Mouse (Mus musculus) limb, embryonic 12.5 days (tissue): ENCODE measurements around the gene Zfp800. TPM values are rescaled to one million over a fixed set of nuclear protein-coding genes. Genes with fewer than 3 reads are reported as not detected.

Source experiments
- ATAC-seq: fragments of 200-750 bp; cut with Nextera tagmentation; 2 replicates; pipeline ENCODE4 v1.8.0; 2017; ENCODE audit warnings: low read depth, moderate TSS enrichment; ENCODE audit not compliant: insufficient number of reproducible peaks, insufficient read depth, low FRiP score, low TSS enrichment
- H3K27ac ChIP-seq: fragments of 300-500 bp; sonication (generic); 2 replicates; pipeline ENCODE4 v1.5.1; 2016; ENCODE audit warnings: mild to moderate bottlenecking, moderate library complexity
- H3K27me3 ChIP-seq: fragments of 300-500 bp; sonication (generic); 2 replicates; pipeline ENCODE4 v1.6.1; 2016; ENCODE audit warnings: mild to moderate bottlenecking, moderate library complexity
- H3K36me3 ChIP-seq: fragments of 300-500 bp; sonication (generic); 2 replicates; pipeline ENCODE4 v1.6.1; 2016; ENCODE audit warnings: mild to moderate bottlenecking, moderate library complexity
- H3K4me1 ChIP-seq: fragments of 300-500 bp; sonication (generic); replicated peaks from 2 replicates; pipeline ENCODE4 v1.6.1; 2016
- H3K4me2 ChIP-seq: fragments of 300-500 bp; sonication (generic); 2 replicates; pipeline ENCODE4 v1.6.1; 2016; ENCODE audit warnings: mild to moderate bottlenecking, moderate library complexity
- H3K4me3 ChIP-seq: fragments of 300-500 bp; sonication (generic); replicated peaks from 2 replicates; pipeline ENCODE4 v1.5.1; 2016; ENCODE audit warnings: mild to moderate bottlenecking
- H3K9ac ChIP-seq: fragments of 300-500 bp; sonication (generic); replicated peaks from 2 replicates; pipeline ENCODE4 v1.6.1; 2016; ENCODE audit warnings: mild to moderate bottlenecking, moderate library complexity
- H3K9me3 ChIP-seq: fragments of 300-500 bp; sonication (generic); 2 replicates; pipeline ENCODE4 v1.6.1; 2016; ENCODE audit warnings: mild to moderate bottlenecking, moderate library complexity
- WGBS: fragments of 180-500 bp; shearing (Covaris S2); methylation state at CpG from one replicate; pipeline ENCODE4 v1.1.7; 2016; 5-methylcytosine and 5-hydroxymethylcytosine counted together
- polyA plus RNA-seq: library from polyadenylated mRNA; unstranded; fragments of >200 nt; fragmentation: Nextera tagmentation; extraction: Ambion mirVana; gene quantifications from 2 replicates; pipeline ENCODE4 v1.2.1, GENCODE M21; 2016

The Zfp800 gene
- polyA plus RNA-seq, 1 experiment from 2014 or later: 17.7 TPM

- no peaks in the 10 kb centered on the region for H3K27me3 ChIP-seq
- no peak for ATAC-seq
- H3K27ac ChIP-seq: no peak overlapping the region
- H3K36me3 ChIP-seq: no peaks in the 10 kb centered on the region
- H3K4me3 ChIP-seq: no peak overlapping the region
- H3K4me2 ChIP-seq: no peak overlapping the region
- no peaks in the 10 kb centered on the region for H3K9me3 ChIP-seq
- no peaks in the 10 kb centered on the region for H3K4me1 ChIP-seq
- WGBS: 85% methylated on average over 5 of the region's 5 CpGs
- no peak overlapping the region for H3K9ac ChIP-seq
These were observed 58.4 kb downstream of the Zfp800 start for GRCm38 (mm10) chr6:28339410-28339809.

GRCm38 (mm10) chr6:28333696-28334095 is 64.1 kb downstream of the Zfp800 start:
- Histone ChIP-seq H3K4me3 (no peak overlapping the region), H3K27ac (no peak overlapping the region), H3K9ac (no peak overlapping the region), H3K9me3 (no peaks in the 10 kb centered on the region), H3K4me1 (no peaks in the 10 kb centered on the region), H3K36me3 (no peaks in the 10 kb centered on the region), H3K27me3 (no peaks in the 10 kb centered on the region), H3K4me2 (no peak overlapping the region)
- no peak for ATAC-seq
- whole genome bisulfite sequencing: 91% methylated on average over 5 of the region's 5 CpGs

- ATAC-seq: no peak
- Histone ChIP-seq H3K4me3 (no peak overlapping the region), H3K27me3 (no peaks in the 10 kb centered on the region), H3K4me1 (no peaks in the 10 kb centered on the region), H3K9ac (no peak overlapping the region), H3K9me3 (no peaks in the 10 kb centered on the region), H3K4me2 (no peak overlapping the region), H3K27ac (no peak overlapping the region), H3K36me3 (no peaks in the 10 kb centered on the region)
- WGBS: 87% methylated on average over 3 of the region's 3 CpGs
These were observed 65.3 kb downstream of the Zfp800 start for GRCm38 (mm10) chr6:28332546-28332945.

- no peak overlapping the region for H3K4me3 ChIP-seq
- no peaks in the 10 kb centered on the region for H3K4me1 ChIP-seq
- no peak overlapping the region for H3K9ac ChIP-seq
- no peaks in the 10 kb centered on the region for H3K36me3 ChIP-seq
- no peak for ATAC-seq
- H3K9me3 ChIP-seq: no peaks in the 10 kb centered on the region
- no peak overlapping the region for H3K27ac ChIP-seq
- H3K4me2 ChIP-seq: no peak overlapping the region
- H3K27me3 ChIP-seq: no peaks in the 10 kb centered on the region
- 63% methylated on average over 6 of the region's 6 CpGs for WGBS
These were observed 68.0 kb downstream of the Zfp800 start for GRCm38 (mm10) chr6:28329815-28330214.

- no peaks in the 10 kb centered on the region for H3K9me3 ChIP-seq
- no peak overlapping the region for H3K9ac ChIP-seq
- no peaks in the 10 kb centered on the region for H3K4me1 ChIP-seq
- H3K27me3 ChIP-seq: no peaks in the 10 kb centered on the region
- H3K36me3 ChIP-seq: no peaks in the 10 kb centered on the region
- ATAC-seq: no peak
- H3K4me3 ChIP-seq: no peak overlapping the region
- 72% methylated on average over 10 of the region's 10 CpGs for WGBS
- H3K4me2 ChIP-seq: no peak overlapping the region
- H3K27ac ChIP-seq: no peak overlapping the region
These were observed 68.7 kb downstream of the Zfp800 start for GRCm38 (mm10) chr6:28329002-28329596.

- Histone ChIP-seq H3K36me3 (no peaks in the 10 kb centered on the region), H3K27ac (no peak overlapping the region), H3K27me3 (no peaks in the 10 kb centered on the region), H3K9me3 (no peaks in the 10 kb centered on the region), H3K9ac (no peak overlapping the region), H3K4me1 (no peaks in the 10 kb centered on the region), H3K4me2 (no peak overlapping the region), H3K4me3 (no peak overlapping the region)
- 87% methylated on average over 3 of the region's 3 CpGs for WGBS
- no peak for ATAC-seq
These were observed 71.1 kb downstream of the Zfp800 start for GRCm38 (mm10) chr6:28326720-28327119.

- no peak for ATAC-seq
- Histone ChIP-seq H3K4me2 (no peak overlapping the region), H3K4me3 (no peak overlapping the region), H3K4me1 (no peaks in the 10 kb centered on the region), H3K9ac (no peak overlapping the region), H3K27ac (no peak overlapping the region), H3K27me3 (no peaks in the 10 kb centered on the region), H3K9me3 (no peaks in the 10 kb centered on the region), H3K36me3 (no peaks in the 10 kb centered on the region)
- WGBS: 87% methylated on average over 7 of the region's 7 CpGs
These were observed 75.4 kb downstream of the Zfp800 start for GRCm38 (mm10) chr6:28322399-28322798.

GRCm38 (mm10) chr6:28319648-28320270 is 78.0 kb downstream of the Zfp800 start:
- H3K9me3 ChIP-seq: no peaks in the 10 kb centered on the region
- no peak overlapping the region for H3K4me3 ChIP-seq
- H3K36me3 ChIP-seq: no peaks in the 10 kb centered on the region
- no peak overlapping the region for H3K4me2 ChIP-seq
- H3K27me3 ChIP-seq: no peaks in the 10 kb centered on the region
- no peak overlapping the region for H3K9ac ChIP-seq
- no peaks in the 10 kb centered on the region for H3K4me1 ChIP-seq
- 70% methylated on average over 13 of the region's 13 CpGs for WGBS
- no peak overlapping the region for H3K27ac ChIP-seq
- ATAC-seq: no peak

- 66% methylated on average over 13 of the region's 13 CpGs for WGBS
- H3K27ac ChIP-seq: no peak overlapping the region
- H3K4me1 ChIP-seq: no peaks in the 10 kb centered on the region
- no peaks in the 10 kb centered on the region for H3K27me3 ChIP-seq
- H3K9ac ChIP-seq: no peak overlapping the region
- no peak overlapping the region for H3K4me2 ChIP-seq
- H3K4me3 ChIP-seq: no peak overlapping the region
- no peak for ATAC-seq
- H3K9me3 ChIP-seq: no peaks in the 10 kb centered on the region
- no peaks in the 10 kb centered on the region for H3K36me3 ChIP-seq
These were observed 78.8 kb downstream of the Zfp800 start for GRCm38 (mm10) chr6:28318820-28319573.

- H3K9me3 ChIP-seq: no peaks in the 10 kb centered on the region
These were observed 82.6 kb downstream of the Zfp800 start for GRCm38 (mm10) chr6:28315208-28315607.

GRCm38 (mm10) chr6:28312067-28312466 is 85.7 kb downstream of the Zfp800 start:
- no peaks in the 10 kb centered on the region for H3K36me3 ChIP-seq
- no peak overlapping the region for H3K9ac ChIP-seq
- no peak overlapping the region for H3K27ac ChIP-seq
- H3K27me3 ChIP-seq: no peaks in the 10 kb centered on the region
- H3K4me2 ChIP-seq: no peak overlapping the region
- no peaks in the 10 kb centered on the region for H3K4me1 ChIP-seq
- no peak for ATAC-seq
- WGBS: 75% methylated on average over 2 of the region's 2 CpGs
- no peak overlapping the region for H3K4me3 ChIP-seq
- H3K9me3 ChIP-seq: no peaks in the 10 kb centered on the region

More at GRCm38 (mm10) chr6:28315208-28315607, 82.6 kb downstream of the Zfp800 start:
- 91% methylated on average over 3 of the region's 3 CpGs for WGBS
- H3K36me3 ChIP-seq: no peaks in the 10 kb centered on the region
- no peaks in the 10 kb centered on the region for H3K27me3 ChIP-seq
- no peak for ATAC-seq
- no peak overlapping the region for H3K27ac ChIP-seq
- no peak overlapping the region for H3K4me2 ChIP-seq
- H3K9ac ChIP-seq: no peak overlapping the region
- no peak overlapping the region for H3K4me3 ChIP-seq
- H3K4me1 ChIP-seq: no peaks in the 10 kb centered on the region
